Mouse (Mus musculus) embryonic fibroblast, embryonic 13.5 days (primary cell): ENCODE data around the gene Rab11b.

Experiments
- CTCF ChIP-seq: IDR thresholded peaks from 2 replicates; pipeline ENCODE4 v1.5.1; 2011; ENCODE audit warnings: mild to moderate bottlenecking, control low read depth, low read length, moderate library complexity, borderline replicate concordance; ENCODE audit not compliant: insufficient read depth
- POLR2A ChIP-seq: IDR thresholded peaks from 2 replicates; pipeline ENCODE4 v1.6.1; 2011; ENCODE audit warnings: low read depth, mild to moderate bottlenecking, control low read depth, low read length, moderate library complexity

GRCm38 (mm10) chr17:33749451-33749850, 10.9 kb downstream of the Rab11b start:
- TF ChIP-seq CTCF (no peak), POLR2A (no peak)
